Mouse (Mus musculus): Measurements from ENCODE around the gene Gli3.

DNA sequence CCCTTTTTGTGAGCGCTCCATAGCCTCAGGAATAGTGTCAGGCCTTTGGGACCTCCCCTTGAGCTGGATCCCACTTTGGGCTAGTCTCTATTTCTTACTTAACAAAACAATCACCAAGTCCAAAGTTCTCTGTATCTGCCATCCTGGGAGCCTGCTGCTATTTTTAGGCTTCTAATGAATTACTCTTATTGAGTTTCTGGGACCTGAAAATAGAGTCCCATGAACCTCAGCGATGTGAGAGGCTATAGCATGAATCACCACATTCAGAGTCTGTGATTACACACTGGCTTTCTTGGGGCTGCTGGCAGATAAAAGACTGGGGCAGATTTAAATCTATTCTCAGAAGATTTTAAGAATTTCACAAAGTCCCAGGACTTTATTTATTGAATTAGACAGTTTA, 12.1 kb upstream of the Gli3 start:
- no peak for TF ChIP-seq POLR2A (IDR thresholded peaks at IDR 0.05; ENCODE audit: borderline replicate concordance, control insufficient read depth, low read depth, low read length)
- no peak for TF ChIP-seq CTCF (IDR thresholded peaks at IDR 0.05; ENCODE audit: control insufficient read depth, insufficient read depth, low read length)
